Comparison of ENCODE assay signal across 8 mouse cellular contexts in genomic region chr7:57508860-57509632, GRCm38 (mm10). TPM values are rescaled to one million over a fixed set of nuclear protein-coding genes. Genes with fewer than 3 reads are reported as not detected.
DNase-seq lines count a peak whose midpoint lies in the region; ATAC-seq and TF ChIP-seq lines count a peak whose summit lies in the region.

No protein-coding gene starts in this region.

- no peaks in the 10 kb centered on the region; the same call in 1 of the 2 replicates for H3K4me1 ChIP-seq in kidney, postnatal 0 days (replicated peaks; ENCODE audit: insufficient read depth, low read length)
- no peaks in the 10 kb centered on the region for H3K4me1 ChIP-seq in hindbrain, embryonic 11.5 days (replicated peaks; ENCODE audit: control insufficient read depth, insufficient read depth, low read length)
- H3K4me1 ChIP-seq in lung, adult 2 months (ENCODE audit: control insufficient read depth, insufficient read depth, low read length), result no peaks in the 10 kb centered on the region

- 4% methylated on average over 38 of the region's 72 CpGs for WGBS in kidney, postnatal 0 days
- WGBS in hindbrain, embryonic 11.5 days, result 2% methylated on average over 43 of the region's 72 CpGs
- WGBS in lung, adult 2 months, result 5% methylated on average over 72 of the region's 72 CpGs

- H3K9ac ChIP-seq in kidney, postnatal 0 days (ENCODE audit: low read depth, low read length), result no peak overlapping the region
- H3K9ac ChIP-seq in hindbrain, embryonic 11.5 days (ENCODE audit: low read depth, low read length), result 0 out of 2 replicates have a peak overlapping the region, but pooled peaks have one; percentile 20

- peak; percentile 57 for ATAC-seq in kidney, postnatal 0 days (replicated peaks; ENCODE audit: low FRiP score, low read depth)
- ATAC-seq in hindbrain, embryonic 11.5 days (ENCODE audit: low FRiP score), result peak; percentile 77

- peak; percentile 2 for DNase-seq in kidney, postnatal 0 days (ENCODE audit: low spot score)
- no peak for DNase-seq in kidney, postnatal 36 days
- peak; percentile 31 for DNase-seq in embryo, embryonic 10.5 days (ENCODE audit: low spot score)
- peak; percentile 60 for DNase-seq in hindbrain, embryonic 11.5 days (ENCODE audit: low spot score)
- DNase-seq in neural tube, embryonic 10.5 days (ENCODE audit: extremely low spot score, low spot score), result peak; percentile 46
- DNase-seq in adrenal gland, adult 18-20 months (ENCODE audit: low spot score in 2 of 2), result no peak
- DNase-seq in lung, adult 2 months, result no peak
- no peak for DNase-seq in layer of hippocampus, adult 9-10 months (ENCODE audit: low spot score)

- peak overlapping the region; percentile 24 for H3K4me3 ChIP-seq in kidney, postnatal 0 days (replicated peaks; ENCODE audit: low read depth, low read length)
- peak overlapping the region; percentile 47 for H3K4me3 ChIP-seq in hindbrain, embryonic 11.5 days (ENCODE audit: low read depth, low read length)
- no peak overlapping the region for H3K4me3 ChIP-seq in lung, adult 2 months (replicated peaks; ENCODE audit: extremely low read depth, low read depth, low read length)

- H3K9me3 ChIP-seq in kidney, postnatal 0 days (replicated peaks; ENCODE audit: low read length), result no peaks in the 10 kb centered on the region
- no peaks in the 10 kb centered on the region for H3K9me3 ChIP-seq in hindbrain, embryonic 11.5 days (ENCODE audit: control insufficient read depth, low read length)

- no peak overlapping the region for H3K27ac ChIP-seq in kidney, postnatal 0 days
- no peak overlapping the region for H3K27ac ChIP-seq in hindbrain, embryonic 11.5 days (ENCODE audit: low read depth, low read length)

- H3K4me2 ChIP-seq in kidney, postnatal 0 days (ENCODE audit: low read length), result peak overlapping the region; percentile 52
- peak overlapping the region; percentile 92 for H3K4me2 ChIP-seq in hindbrain, embryonic 11.5 days (replicated peaks; ENCODE audit: low read depth, low read length)

- TF ChIP-seq CTCF in kidney, postnatal 0 days (IDR thresholded peaks at IDR 0.05; ENCODE audit: low read depth), result no peak
- no peak for TF ChIP-seq CTCF in lung, adult 2 months (IDR thresholded peaks at IDR 0.05; ENCODE audit: insufficient read depth, low read length)

- TF ChIP-seq POLR2A in lung, adult 2 months (IDR thresholded peaks at IDR 0.05; ENCODE audit: borderline replicate concordance, extremely low read depth, low read depth, low read length), result no peak

- peaks cover 33% of the 10 kb centered on the region for H3K27me3 ChIP-seq in kidney, postnatal 0 days (ENCODE audit: insufficient read depth, low read length)
- H3K27me3 ChIP-seq in hindbrain, embryonic 11.5 days (ENCODE audit: control insufficient read depth, insufficient read depth, low read length), result peaks cover 38% of the 10 kb centered on the region

- no peaks in the 10 kb centered on the region for H3K36me3 ChIP-seq in kidney, postnatal 0 days (ENCODE audit: insufficient read depth, low read length)
- H3K36me3 ChIP-seq in hindbrain, embryonic 11.5 days (ENCODE audit: control insufficient read depth, insufficient read depth, low read length), result no peaks in the 10 kb centered on the region

RNA-seq across cellular contexts. Expression of gene Gabra5, which starts 0.8 kb away (rescaled TPM):
- 0.08 and 0.13 TPM in 2 replicates for polyA plus RNA-seq in kidney, postnatal 0 days (2015; fragmentation: Nextera tagmentation; extraction: Ambion mirVana)
- 0.15 and 0.84 TPM in 2 replicates for polyA plus RNA-seq in hindbrain, embryonic 11.5 days (2014; fragmentation: Nextera tagmentation; extraction: Ambion mirVana)
- under 1 TPM; 0.17 to 0.22 TPM for total RNA-seq in adrenal gland, adult 18-20 months (2021)
- not detected in 2 replicates for polyA plus RNA-seq in lung, adult 2 months (2012; rRNA removed)

Comparison
In these comparisons a context has a peak if more than half of its experiments do, and no peak if none do; other contexts are left out.
1. DNase-seq: peak in kidney, postnatal 0 days (single experiment), embryo, embryonic 10.5 days (single experiment), hindbrain, embryonic 11.5 days (single experiment) and neural tube, embryonic 10.5 days (single experiment); none in kidney, postnatal 36 days (0 of 2), adrenal gland, adult 18-20 months (0 of 2), lung, adult 2 months (single experiment) and layer of hippocampus, adult 9-10 months (single experiment).